Mouse (Mus musculus) midbrain, embryonic 14.5 days (tissue): ENCODE data around the gene Arl8b. TPM values are rescaled to one million over a fixed set of nuclear protein-coding genes. Genes with fewer than 3 reads are reported as not detected.

ENCODE experiments used
- ATAC-seq: fragments of 200-750 bp; cut with Nextera tagmentation; 2 replicates; pipeline ENCODE4 v1.8.0; 2017; ENCODE audit warnings: moderate number of reproducible peaks, moderate library complexity; ENCODE audit not compliant: low FRiP score, low TSS enrichment
- DNase-seq: peaks from one replicate; pipeline ENCODE4 v3.0.0-alpha.2; 2015
- H3K27ac ChIP-seq: fragments of 300-500 bp; sonication (generic); replicated peaks from 2 replicates; pipeline ENCODE4 v1.5.1; 2014; ENCODE audit warnings: mild to moderate bottlenecking, low read depth, low read length, moderate library complexity
- H3K27me3 ChIP-seq: fragments of 300-500 bp; sonication (generic); 2 replicates; pipeline ENCODE4 v1.6.1; 2014; ENCODE audit warnings: low read length, control low read depth, mixed read lengths; ENCODE audit not compliant: control insufficient read depth, insufficient read depth
- H3K36me3 ChIP-seq: fragments of 300-500 bp; sonication (generic); 2 replicates; pipeline ENCODE4 v1.6.1; 2014; ENCODE audit warnings: low read length, control low read depth; ENCODE audit not compliant: control insufficient read depth, insufficient read depth
- H3K4me1 ChIP-seq: fragments of 300-500 bp; sonication (generic); 2 replicates; pipeline ENCODE4 v1.6.1; 2014; ENCODE audit warnings: mild to moderate bottlenecking, antibody characterized with exemption, low read length, control low read depth; ENCODE audit not compliant: control insufficient read depth, insufficient read depth
- H3K4me2 ChIP-seq: fragments of 300-500 bp; sonication (generic); 2 replicates; pipeline ENCODE4 v1.6.1; 2014; ENCODE audit warnings: mild to moderate bottlenecking, low read length, moderate library complexity
- H3K4me3 ChIP-seq: fragments of 300-500 bp; sonication (generic); replicated peaks from 2 replicates; pipeline ENCODE4 v1.5.1; 2014; ENCODE audit warnings: low read depth, low read length
- H3K9ac ChIP-seq: fragments of 300-500 bp; sonication (generic); replicated peaks from 2 replicates; pipeline ENCODE4 v1.6.1; 2014; ENCODE audit warnings: mild to moderate bottlenecking, low read length, moderate library complexity
- H3K9me3 ChIP-seq: fragments of 300-500 bp; sonication (generic); 2 replicates; pipeline ENCODE4 v1.6.1; 2016; ENCODE audit warnings: low read length, control low read depth, mixed read lengths; ENCODE audit not compliant: control insufficient read depth
- WGBS: fragments of 180-500 bp; shearing (Covaris S2); extraction: QIAGEN DNeasy Blood & Tissue Kit; methylation state at CpG from one replicate; pipeline ENCODE4 v1.1.7; 2014; 5-methylcytosine and 5-hydroxymethylcytosine counted together
- polyA plus RNA-seq: library from polyadenylated mRNA; unstranded; fragments of >200 nt; fragmentation: Nextera tagmentation; extraction: Ambion mirVana; gene quantifications from 2 replicates; pipeline ENCODE4 v1.2.1, GENCODE M21; 2014

Arl8b gene
- polyA plus RNA-seq, 1 experiment from 2014 or later = 113 TPM

DNA sequence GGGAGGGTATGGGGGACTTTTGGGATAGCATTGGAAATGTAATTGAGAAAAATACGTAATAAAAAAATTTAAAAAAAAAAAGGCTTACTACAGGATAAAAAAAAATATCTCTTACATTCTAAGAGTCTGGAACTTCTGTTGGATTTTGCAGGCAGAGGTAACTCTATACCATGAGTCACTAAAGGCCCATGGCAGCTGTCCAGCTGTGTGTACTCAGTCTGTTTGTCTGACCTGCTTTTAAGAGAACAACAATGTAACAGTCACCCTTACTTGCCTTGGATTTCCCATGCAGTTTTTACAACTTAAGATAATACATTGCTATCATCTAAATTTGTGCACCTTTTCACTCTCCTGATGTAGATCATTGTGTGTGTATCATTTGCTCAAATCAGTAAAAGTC lies 28.5 kb upstream of the Arl8b start:
- no peaks in the 10 kb centered on the region for H3K27me3 ChIP-seq
- H3K9ac ChIP-seq = no peak overlapping the region
- WGBS = 88% methylated on average over 1 of the region's 1 CpGs
- DNase-seq = no peak
- no peak overlapping the region for H3K4me2 ChIP-seq
- no peaks in the 10 kb centered on the region for H3K36me3 ChIP-seq
- H3K9me3 ChIP-seq = no peaks in the 10 kb centered on the region
- ATAC-seq = no peak
- no peak overlapping the region for H3K4me3 ChIP-seq
- H3K27ac ChIP-seq = no peak overlapping the region
- no peaks in the 10 kb centered on the region for H3K4me1 ChIP-seq

DNA sequence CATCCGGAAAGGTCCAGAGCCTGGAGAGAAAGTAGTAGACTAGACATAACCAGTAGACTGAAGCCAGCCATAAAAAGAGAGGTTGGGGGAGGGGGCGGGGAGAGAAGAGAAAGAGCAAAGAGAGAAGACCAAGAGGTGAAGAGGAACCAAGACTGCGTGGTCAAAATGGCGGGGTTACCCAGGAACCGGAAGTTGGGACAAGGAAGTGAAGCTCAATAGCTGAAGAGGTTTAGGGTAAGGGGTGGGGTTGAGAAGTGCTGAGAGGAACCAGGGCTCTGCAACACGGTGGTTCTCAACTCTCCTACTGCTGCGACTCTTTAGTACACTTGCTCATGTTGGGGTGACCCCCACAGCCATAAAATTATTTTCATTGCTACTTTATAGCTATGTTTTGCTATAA lies 27.0 kb upstream of the Arl8b start:
- Histone ChIP-seq H3K4me1 (no peaks in the 10 kb centered on the region), H3K27me3 (no peaks in the 10 kb centered on the region), H3K9ac (no peak overlapping the region), H3K9me3 (no peaks in the 10 kb centered on the region), H3K36me3 (no peaks in the 10 kb centered on the region), H3K4me3 (no peak overlapping the region), H3K4me2 (no peak overlapping the region), H3K27ac (no peak overlapping the region)
- no peak for ATAC-seq
- DNase-seq = no peak
- 91% methylated on average over 7 of the region's 7 CpGs for WGBS

DNA sequence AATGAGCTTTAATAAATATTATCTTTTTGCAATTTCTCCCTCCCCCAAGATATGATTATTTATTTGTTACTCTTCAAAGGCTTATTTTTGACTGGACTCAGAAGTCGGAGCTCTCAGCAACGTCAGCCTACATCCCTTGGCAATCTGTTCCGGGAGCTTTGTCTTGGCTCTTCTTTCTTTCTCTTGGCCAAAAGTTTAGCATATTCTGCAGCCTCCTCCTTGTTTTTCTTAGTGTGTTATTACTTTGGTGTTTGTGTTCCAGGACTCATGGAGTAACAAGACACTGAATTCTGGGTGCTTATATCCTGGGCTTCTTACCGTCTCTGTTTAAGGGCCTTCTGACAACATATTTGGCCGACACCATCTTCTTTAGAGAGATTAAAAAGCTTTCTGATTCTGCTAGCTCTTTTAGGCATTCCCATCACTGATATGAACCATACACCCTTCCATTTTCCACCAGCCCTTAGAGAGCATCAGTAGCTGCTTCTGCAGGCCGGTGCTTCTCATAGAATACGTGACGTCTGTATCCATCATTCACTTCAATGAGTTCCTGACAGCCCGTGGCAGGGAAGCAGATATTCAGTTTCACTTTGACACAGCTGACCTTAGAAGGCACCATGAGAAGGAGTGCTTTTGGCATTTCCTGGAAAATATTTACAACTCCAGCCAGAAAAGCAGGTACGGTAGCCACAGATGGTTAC lies 23.8 kb upstream of the Arl8b start:
- no peak for DNase-seq
- Histone ChIP-seq H3K4me3 (no peak overlapping the region), H3K27ac (no peak overlapping the region), H3K4me2 (no peak overlapping the region), H3K9me3 (no peaks in the 10 kb centered on the region), H3K9ac (no peak overlapping the region), H3K4me1 (no peaks in the 10 kb centered on the region), H3K36me3 (no peaks in the 10 kb centered on the region), H3K27me3 (no peaks in the 10 kb centered on the region)
- ATAC-seq = no peak
- 84% methylated on average over 10 of the region's 10 CpGs for WGBS

DNA sequence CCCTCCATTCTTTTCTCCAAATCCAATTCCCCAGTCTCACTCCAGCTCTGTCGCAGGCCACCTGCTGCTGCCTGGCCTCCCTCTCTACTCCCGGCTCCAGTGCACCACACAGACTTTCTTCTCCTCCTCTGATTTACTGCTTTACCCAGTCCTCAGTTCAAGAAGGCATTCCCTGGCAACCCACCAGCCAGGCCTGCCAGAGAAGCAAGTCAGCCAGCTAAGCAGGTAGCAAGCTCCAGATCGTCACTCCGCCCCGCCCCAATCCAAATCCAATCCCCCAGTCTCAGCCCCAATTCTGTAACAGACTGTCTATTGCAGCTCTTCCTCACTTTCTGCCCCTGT lies 23.2 kb upstream of the Arl8b start:
- no peak overlapping the region for H3K4me3 ChIP-seq
- no peak overlapping the region for H3K9ac ChIP-seq
- no peaks in the 10 kb centered on the region for H3K36me3 ChIP-seq
- no peaks in the 10 kb centered on the region for H3K4me1 ChIP-seq
- no peak for DNase-seq
- WGBS = 74% methylated on average over 5 of the region's 5 CpGs
- ATAC-seq = no peak
- no peaks in the 10 kb centered on the region for H3K27me3 ChIP-seq
- H3K27ac ChIP-seq = no peak overlapping the region
- H3K4me2 ChIP-seq = no peak overlapping the region
- no peaks in the 10 kb centered on the region for H3K9me3 ChIP-seq

DNA sequence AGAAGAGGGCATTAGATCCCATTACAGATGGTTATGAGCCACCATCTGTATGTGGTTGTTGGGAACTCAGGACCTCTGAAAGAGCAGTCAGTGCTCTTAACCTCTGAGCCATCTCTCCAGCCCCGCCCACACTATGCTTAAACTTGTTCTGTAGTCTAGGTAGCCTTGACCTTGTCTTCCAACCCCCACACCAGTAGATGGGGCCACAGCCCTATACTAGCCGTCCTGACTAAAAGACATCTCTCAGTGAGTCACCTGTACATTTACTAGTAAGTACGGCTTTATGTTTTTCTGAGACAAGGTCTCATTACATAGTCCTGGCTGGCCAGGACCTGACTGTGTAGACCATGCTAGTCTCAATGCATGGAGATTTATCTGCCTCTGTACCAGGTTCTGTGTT lies 12.0 kb upstream of the Arl8b start:
- Histone ChIP-seq H3K4me1 (no peaks in the 10 kb centered on the region), H3K27ac (no peak overlapping the region), H3K36me3 (no peaks in the 10 kb centered on the region), H3K27me3 (no peaks in the 10 kb centered on the region), H3K9me3 (no peaks in the 10 kb centered on the region), H3K4me2 (no peak overlapping the region), H3K4me3 (no peak overlapping the region), H3K9ac (no peak overlapping the region)
- DNase-seq = no peak
- WGBS = 82% methylated on average over 3 of the region's 3 CpGs
- no peak for ATAC-seq

DNA sequence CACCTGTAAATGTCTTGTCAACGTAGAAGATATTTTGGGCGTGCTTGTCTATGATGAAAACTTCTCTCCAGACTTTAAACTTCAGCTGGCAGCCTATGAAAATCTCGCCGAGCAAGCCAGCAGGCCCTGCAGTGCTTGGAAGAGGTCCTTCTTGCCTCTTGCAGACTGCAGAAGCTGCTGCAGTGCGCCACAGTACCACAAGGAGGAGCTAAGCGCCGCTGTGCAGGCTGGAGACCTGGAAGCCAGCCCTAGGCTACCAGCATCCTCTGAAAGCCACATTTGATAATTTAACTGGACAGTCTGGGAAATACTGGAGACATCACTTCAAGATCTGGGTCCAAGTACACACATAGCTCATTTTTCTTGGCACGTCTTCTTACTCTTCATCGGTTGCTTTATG lies 10.0 kb upstream of the Arl8b start:
- Histone ChIP-seq H3K4me3 (no peak overlapping the region), H3K9ac (no peak overlapping the region), H3K27me3 (no peaks in the 10 kb centered on the region), H3K9me3 (no peaks in the 10 kb centered on the region), H3K4me1 (no peaks in the 10 kb centered on the region), H3K27ac (no peak overlapping the region), H3K4me2 (no peak overlapping the region), H3K36me3 (no peaks in the 10 kb centered on the region)
- peak; percentile 37; the same call in 1 of the 2 replicates for ATAC-seq
- 18% methylated on average over 9 of the region's 9 CpGs for WGBS
- peak; percentile 88 for DNase-seq

DNA sequence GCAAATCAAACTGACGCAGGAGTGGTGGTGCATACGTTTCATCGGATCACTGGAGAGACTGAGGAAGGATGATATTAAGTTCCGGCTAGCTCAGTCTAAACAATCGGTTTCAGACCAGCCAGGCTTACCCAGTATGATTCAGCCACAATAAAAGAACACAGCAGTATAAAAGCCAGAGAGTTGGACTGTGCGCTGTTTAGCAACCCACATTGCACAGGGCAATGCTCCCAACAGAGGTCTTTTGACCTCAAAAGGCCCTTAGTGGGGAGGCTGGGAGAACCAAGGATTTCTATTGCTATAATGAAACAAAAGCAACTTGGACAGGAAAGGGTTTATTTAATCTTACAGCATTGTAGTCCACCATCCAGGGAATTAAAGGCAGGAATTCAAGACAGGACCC lies 9.4 kb upstream of the Arl8b start:
- WGBS = 86% methylated on average over 6 of the region's 6 CpGs
- ATAC-seq = no peak

DNA sequence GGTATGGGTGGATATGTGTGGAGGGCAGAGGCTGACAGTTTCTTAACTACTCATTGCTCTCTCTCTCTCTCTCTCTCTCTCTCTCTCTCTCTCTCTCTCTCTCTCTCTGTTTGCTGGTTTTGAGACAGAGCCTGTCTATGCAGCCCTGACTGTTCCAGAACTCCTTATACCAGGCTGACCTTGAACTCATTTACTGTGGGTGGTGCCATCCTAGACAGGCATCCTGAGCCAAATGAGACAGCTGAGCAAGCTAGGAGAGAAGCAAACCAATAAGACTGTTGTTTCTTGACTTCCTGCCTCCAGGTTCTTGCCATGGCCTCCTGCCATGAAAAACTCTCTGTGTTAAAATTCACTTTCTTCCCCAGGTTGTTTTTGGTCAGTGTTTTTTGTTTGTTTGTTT lies 6.6 kb upstream of the Arl8b start:
- H3K4me2 ChIP-seq = no peak overlapping the region
- no peaks in the 10 kb centered on the region for H3K4me1 ChIP-seq
- no peak overlapping the region for H3K9ac ChIP-seq
- no peak overlapping the region for H3K27ac ChIP-seq
- H3K4me3 ChIP-seq = no peak overlapping the region
- no peaks in the 10 kb centered on the region for H3K27me3 ChIP-seq
- ATAC-seq = no peak
- no peak for DNase-seq
- no peaks in the 10 kb centered on the region for H3K36me3 ChIP-seq
- no peaks in the 10 kb centered on the region for H3K9me3 ChIP-seq

More for the DNA sequence above, 9.4 kb upstream of the Arl8b start:
- Histone ChIP-seq H3K36me3 (no peaks in the 10 kb centered on the region), H3K27ac (no peak overlapping the region), H3K4me2 (no peak overlapping the region), H3K4me3 (no peak overlapping the region), H3K9me3 (no peaks in the 10 kb centered on the region), H3K9ac (no peak overlapping the region), H3K4me1 (no peaks in the 10 kb centered on the region), H3K27me3 (no peaks in the 10 kb centered on the region)
- no peak for DNase-seq

DNA sequence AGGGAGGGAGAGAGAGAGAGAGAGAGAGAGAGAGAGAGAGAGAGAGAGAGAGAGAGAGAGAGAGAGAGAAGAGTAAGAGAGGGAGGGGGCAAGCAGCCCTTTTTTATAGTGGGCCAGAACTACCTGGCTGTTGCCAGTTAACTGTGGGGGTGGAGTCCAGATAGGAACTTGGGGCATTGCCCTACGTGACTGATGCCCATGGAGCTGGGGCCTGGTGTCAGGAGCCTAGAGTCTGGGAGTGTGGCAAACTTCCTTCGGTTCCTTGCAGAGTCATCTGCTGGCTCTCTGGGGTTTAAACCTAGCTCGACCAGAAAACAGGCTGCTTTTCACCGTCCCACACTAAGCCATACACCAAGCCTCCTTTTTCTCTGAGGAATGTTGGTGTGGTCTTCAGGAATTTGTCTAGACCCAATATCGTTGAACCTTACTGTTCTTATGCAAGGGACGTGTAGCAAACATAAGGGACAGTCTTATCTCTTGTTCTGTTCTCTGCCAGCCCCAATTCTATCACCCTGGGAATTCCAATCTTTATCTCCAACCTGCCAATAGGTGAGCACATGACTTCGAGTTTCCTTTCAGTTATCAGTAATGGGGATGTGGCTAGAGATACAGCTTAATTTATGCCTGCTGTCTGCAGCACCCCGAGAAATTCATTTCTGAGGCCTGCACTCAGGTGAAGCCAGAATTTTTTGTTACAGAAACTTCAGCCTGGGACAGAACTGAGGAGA lies 5.2 kb upstream of the Arl8b start:
- Histone ChIP-seq H3K9me3 (no peaks in the 10 kb centered on the region), H3K27ac (no peak overlapping the region), H3K4me1 (no peaks in the 10 kb centered on the region), H3K4me3 (no peak overlapping the region), H3K27me3 (no peaks in the 10 kb centered on the region), H3K4me2 (no peak overlapping the region), H3K36me3 (no peaks in the 10 kb centered on the region), H3K9ac (no peak overlapping the region)
- ATAC-seq = no peak
- DNase-seq = no peak
- 74% methylated on average over 8 of the region's 8 CpGs for WGBS
